Mouse (Mus musculus) skeletal muscle tissue, adult 2 months (tissue): ENCODE data around the gene Blm.
A peak's percentile ranks its signal among the peaks of the same experiment; 100 is the strongest.
"Not testable (repeated sequence)": the region's sequence is repeated elsewhere in the genome, so short reads cannot be mapped to it uniquely, and the experiment has no call there.

ENCODE experiments used
- DNase-seq: peaks from one replicate; pipeline ENCODE4 v3.0.0-alpha.2; 2012; ENCODE audit warnings: low read depth, low spot score

Gene Blm

GRCm38 (mm10) chr7:80534291-80535008 lies 469 bp downstream of the Blm start:
- no peak for DNase-seq

DNA sequence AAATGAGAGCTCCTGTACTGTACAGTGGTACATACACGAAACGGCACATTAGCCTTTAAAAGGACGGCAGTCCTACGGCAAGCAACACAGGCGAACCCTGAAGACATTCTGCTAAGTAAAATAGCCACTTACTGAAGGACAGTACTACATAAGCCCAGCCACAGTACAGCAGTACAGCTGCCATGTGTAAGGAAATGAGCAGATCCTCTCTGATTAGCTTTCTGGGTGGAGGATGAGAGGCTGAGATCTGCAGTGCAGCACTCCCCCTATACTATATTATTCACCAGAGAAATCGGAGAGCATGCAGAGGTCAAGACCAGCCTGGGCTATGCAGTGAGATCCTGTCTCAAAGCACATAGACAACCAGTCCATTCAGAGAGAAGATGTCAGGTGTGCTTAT lies 3.8 kb downstream of the Blm start:
- DNase-seq = no peak

- DNase-seq = no peak
Observed at GRCm38 (mm10) chr7:80530646-80531045, 4.3 kb downstream of the Blm start.

- DNase-seq = no peak
Observed at GRCm38 (mm10) chr7:80526698-80527097, 8.2 kb downstream of the Blm start.

DNA sequence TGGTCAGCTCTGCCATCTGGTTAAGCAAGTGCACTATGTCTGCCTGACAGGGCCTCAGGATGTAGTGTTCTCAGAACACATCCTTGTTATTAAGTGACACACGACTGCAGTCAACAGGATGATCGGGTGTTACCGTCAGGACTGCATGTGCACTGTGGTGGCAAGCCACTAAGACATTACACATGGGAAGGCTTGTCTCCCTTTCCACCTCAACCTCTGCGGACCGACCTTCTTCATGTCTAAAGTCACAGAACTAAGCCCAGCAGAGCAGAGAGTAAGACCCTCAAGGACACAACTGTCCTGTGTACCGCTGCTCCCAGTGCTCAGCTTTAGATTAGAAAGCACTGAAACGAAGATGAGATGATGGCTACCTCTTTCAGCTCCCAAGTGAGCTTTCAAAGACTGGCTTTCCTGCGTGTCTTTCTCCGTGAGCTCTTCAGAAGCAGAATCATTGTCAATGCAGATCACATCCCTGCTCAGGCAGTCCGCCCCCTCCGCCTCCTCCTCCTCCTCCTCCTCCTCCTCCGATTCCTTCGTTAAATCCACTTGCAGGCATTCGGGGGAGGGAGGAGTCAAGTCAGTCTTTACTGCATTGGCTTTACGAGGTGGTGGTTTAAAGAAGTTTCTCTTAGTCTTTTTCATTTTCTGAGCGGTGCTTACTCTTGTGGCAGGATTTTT lies 22.4 kb downstream of the Blm start:
- DNase-seq = no peak

- DNase-seq = not testable (repeated sequence)
Observed at GRCm38 (mm10) chr7:80507697-80508096, 27.2 kb downstream of the Blm start.

DNA sequence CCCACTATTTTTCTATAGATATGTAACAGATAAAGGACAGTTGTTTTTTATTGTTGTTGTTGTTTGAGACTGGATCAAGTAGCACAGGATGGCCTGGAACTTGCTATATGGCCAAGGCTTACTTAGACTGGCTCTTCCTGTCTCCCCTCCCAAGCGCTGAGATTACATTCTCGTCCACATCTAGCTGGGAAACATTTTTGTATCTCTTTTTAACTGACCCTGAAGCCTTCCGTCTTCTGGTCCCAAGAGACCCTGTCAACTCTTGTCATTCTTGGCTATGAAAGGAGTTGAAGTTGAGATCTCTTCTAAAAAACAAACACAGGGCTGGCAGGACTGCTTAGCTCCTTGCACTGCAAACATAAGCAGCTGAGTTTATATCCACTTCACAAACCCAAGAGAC lies 28.9 kb downstream of the Blm start:
- no peak for DNase-seq

- no peak for DNase-seq
Observed at GRCm38 (mm10) chr7:80504920-80505319, 30.0 kb downstream of the Blm start.

- no peak for DNase-seq
Observed at GRCm38 (mm10) chr7:80501006-80501405, 33.9 kb downstream of the Blm start.

GRCm38 (mm10) chr7:80500099-80500498 lies 34.8 kb downstream of the Blm start:
- DNase-seq = peak; percentile 3

DNA sequence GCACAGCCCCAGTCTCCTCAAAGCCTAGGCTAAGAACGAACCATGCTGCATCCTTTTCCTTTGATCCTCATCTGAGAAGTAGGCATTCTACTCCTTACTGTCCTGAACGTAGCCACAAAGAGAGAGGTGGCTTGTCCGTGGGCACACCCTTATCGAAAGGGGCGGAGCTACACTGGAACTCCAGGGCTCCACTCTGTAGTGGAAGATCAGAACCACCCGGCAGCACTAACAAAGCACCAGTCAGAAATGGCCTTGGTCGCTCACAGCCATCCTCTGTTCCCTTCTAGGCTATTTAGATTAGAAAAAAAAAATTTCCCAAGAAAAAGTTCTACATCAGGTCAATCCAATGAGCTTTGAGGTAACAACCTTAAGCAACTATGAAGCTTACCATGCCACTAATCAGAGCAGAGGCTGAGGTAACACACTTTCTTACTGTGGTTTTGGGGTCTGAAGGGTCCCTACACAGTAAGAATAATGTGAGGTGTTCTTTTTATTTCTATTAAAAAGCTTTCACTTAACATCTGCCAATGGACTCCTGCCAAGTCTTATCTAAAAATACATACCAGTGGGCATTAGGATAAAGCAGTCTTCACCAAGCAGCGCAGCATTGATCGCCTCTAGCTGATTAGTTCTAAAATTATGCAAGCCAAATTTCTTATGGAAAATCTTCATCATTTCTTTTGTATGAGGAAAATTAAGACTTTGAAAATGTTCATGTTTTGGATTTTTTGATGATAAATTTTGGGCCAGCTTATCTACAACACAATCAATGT lies 35.5 kb downstream of the Blm start:
- DNase-seq = no peak

- DNase-seq = no peak
Observed at GRCm38 (mm10) chr7:80496656-80497055, 38.3 kb downstream of the Blm start.

DNA sequence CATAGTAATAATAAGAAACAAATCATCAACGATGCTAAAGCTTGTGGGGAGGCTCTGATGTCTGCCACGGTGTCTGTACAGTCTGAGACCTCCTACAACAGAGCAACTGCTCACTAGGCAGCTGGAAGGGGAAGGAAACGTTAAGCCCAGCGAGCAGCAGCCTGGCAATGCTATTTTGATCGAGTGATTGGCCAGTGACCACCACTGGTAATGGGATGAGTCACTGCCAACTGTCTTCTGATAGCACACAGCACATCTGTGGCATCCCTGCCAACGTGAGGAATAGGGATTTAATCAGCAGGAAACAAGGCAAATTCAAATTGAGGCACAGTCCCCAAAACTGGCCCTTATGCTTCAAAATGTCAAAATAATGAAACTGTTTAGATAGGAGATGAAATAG lies 39.7 kb downstream of the Blm start:
- DNase-seq = no peak

DNA sequence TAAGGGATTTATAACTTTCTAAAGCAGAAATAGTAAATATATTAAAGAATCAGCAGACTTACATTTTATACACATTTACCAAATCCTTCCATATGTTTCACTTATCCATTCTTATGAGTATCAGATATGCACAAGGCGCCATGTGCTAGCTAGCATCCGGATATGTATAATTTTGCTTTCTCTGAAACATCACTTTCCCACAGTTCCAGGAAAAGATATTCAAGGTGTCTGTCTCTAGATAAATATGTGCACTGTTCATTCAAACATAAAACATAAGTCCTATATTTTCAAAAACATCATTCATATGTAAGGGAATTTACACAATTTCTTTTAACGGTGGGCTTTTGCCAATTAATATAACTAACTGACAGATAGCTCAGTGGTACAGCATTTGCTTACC lies 42.9 kb downstream of the Blm start:
- DNase-seq = no peak

DNA sequence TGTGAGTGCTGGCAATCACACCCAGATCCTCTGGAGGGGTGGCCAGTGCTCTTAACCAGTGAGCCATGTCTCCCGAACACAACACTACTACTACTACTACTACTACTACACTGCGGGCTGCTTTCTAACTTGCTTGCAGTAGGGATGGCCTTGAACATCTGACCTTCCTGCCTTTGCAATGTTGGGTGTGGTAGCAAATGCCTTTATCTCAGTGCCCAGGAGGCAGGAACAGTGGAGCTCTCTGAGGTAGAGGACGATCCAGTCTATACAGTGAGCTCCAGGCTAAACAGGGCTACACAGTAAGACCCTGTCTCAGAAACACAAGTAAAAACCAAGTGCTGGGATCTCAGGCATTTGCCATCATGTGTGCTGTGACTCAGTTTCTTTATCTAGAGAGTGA lies 43.8 kb downstream of the Blm start:
- no peak for DNase-seq

DNA sequence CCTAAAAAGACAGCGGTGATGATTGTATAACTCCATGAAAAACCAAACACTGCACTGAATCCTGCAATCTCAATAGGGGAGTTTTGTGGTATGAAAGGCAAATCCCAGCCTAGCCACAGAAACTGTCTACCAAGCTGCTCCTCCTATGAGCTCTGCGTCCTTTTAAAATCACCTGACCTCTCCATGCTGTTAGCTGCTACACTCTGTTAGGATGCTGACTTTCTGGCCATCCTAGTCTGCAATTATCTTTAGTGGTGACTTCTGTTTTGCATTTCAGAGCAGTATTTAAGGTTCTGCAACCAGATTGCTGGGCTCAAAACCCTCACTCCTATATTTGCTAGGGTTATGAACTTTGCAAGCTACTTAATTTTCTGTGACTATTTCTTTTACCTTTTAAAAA lies 44.6 kb downstream of the Blm start:
- DNase-seq = no peak

DNA sequence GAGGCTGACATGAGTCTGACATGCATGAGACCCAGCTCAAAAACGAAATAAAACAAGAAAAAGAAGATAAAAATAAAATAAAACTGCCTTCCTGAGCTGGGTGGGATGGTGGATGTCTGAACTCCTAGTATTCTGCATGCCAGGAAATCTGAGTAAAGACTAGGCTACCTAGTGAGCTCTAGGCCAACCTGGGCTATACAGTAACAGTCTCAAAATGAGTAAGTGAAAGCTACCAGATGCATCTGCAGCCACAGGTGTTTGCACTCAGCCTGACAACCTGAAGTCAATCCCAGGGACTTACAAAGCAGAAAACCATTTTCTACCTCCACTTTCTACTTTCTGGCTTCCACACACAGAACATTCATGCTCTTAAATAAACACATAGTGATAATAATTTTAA lies 45.5 kb downstream of the Blm start:
- DNase-seq = no peak

- no peak for DNase-seq
Observed at GRCm38 (mm10) chr7:80487239-80487638, 47.7 kb downstream of the Blm start.

DNA sequence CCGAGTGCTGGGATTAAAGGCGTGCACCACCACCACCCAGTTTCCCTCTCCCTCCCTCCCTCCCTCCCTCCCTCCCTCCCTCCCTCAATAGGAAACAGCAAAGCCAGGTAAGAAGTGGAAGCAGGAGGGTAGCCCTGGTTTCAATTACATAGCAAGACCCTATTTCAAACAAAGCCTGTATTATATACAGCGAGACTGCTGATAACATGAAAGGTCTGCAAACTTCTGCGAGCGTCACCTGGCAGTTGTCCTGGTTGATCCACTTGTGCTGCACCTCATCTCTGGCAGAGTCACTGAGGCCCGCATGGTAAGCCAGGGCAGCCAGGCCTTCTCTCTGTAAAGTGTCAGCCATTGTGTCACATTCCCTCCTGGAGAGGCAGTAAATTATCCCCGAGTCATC lies 54.8 kb downstream of the Blm start:
- DNase-seq = no peak

DNA sequence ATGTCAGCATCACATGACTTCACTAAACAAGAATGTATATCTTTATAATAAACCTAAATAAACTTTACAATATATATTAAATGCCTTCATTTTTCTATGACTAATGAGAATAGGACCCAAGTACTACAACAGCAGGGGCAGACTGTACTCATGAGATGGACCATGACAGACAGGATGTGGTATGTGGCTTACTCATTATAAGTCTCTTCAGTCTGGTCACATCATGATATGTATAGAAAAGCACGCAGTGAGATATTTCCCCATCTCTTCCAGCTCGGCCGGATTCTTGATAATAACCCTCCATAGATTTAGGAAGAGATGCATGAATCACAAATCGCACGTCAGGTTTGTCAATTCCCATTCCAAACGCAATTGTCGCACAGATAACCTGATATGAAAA lies 61.1 kb downstream of the Blm start:
- DNase-seq = no peak

GRCm38 (mm10) chr7:80468851-80469250 lies 66.1 kb downstream of the Blm start:
- no peak for DNase-seq

DNA sequence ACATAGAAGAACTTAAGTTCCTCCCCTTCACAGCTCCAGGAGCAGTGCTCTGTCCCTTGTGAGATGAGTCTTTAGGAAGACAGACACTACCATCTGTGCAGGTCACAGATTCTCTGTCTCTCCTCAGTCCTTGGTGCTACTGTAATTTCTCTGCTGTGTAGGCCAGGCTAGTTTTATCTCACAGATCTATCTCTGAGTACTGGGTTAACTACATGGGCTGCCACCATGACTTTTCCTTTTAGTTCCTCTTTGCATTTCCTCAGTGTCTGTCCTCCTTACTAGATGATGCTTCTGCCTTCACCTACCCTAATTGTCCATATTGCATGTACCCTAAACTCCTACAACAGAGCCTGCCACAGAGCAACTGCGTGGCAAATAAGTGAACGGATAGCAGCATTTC lies 67.6 kb downstream of the Blm start:
- no peak for DNase-seq

- no peak for DNase-seq
Observed at GRCm38 (mm10) chr7:80464831-80465230, 70.1 kb downstream of the Blm start.
